In genomic region chr4:118042671-118043320, GRCm38 (mm10) we compare ENCODE assay signal across 14 mouse cellular contexts.
DNase-seq lines count a peak whose midpoint lies in the region; ATAC-seq and TF ChIP-seq lines count a peak whose summit lies in the region.
"Had no signal": no experiment of that assay in that cellular context is flagged by ENCODE, and none has a peak within 500 bp of the region (broad histone marks: within the 10 kb centered on the region; RNA-seq: fewer than 3 reads in every experiment).

No protein-coding gene starts in this region.

- H3K36me3 ChIP-seq in heart, postnatal 0 days (replicated peaks; ENCODE audit: control insufficient read depth, insufficient read depth, low read length) = no peaks in the 10 kb centered on the region
- H3K36me3 ChIP-seq in kidney, embryonic 15.5 days = no peaks in the 10 kb centered on the region
- no peaks in the 10 kb centered on the region for H3K36me3 ChIP-seq in limb, embryonic 12.5 days
- H3K36me3 ChIP-seq: hindbrain, embryonic 13.5 days; liver, embryonic 15.5 days had no signal

- H3K27ac ChIP-seq in heart, postnatal 0 days (ENCODE audit: low read depth) = 0 out of 2 replicates have a peak overlapping the region, but pooled peaks have one; percentile 2
- H3K27ac ChIP-seq in kidney, embryonic 15.5 days = peak overlapping the region; percentile 41; the same call in 1 of the 2 replicates
- H3K27ac ChIP-seq in limb, embryonic 12.5 days = peak overlapping the region; percentile 53; the same call in 1 of the 2 replicates
- H3K27ac ChIP-seq: hindbrain, embryonic 13.5 days; liver, embryonic 15.5 days had no signal

- 56% methylated on average over 7 of the region's 7 CpGs for WGBS in heart, postnatal 0 days
- WGBS in kidney, embryonic 15.5 days = 48% methylated on average over 7 of the region's 7 CpGs
- 25% methylated on average over 7 of the region's 7 CpGs for WGBS in limb, embryonic 12.5 days

- no peak for TF ChIP-seq EP300 in heart, postnatal 0 days (IDR thresholded peaks at IDR 0.05; ENCODE audit: low read depth)

- ATAC-seq in heart, postnatal 0 days (ENCODE audit: insufficient read depth, low read depth) = peak; percentile 79; the same call in 1 of the 2 replicates
- ATAC-seq in kidney, embryonic 15.5 days (replicated peaks; ENCODE audit: low FRiP score) = no peak
- 0 out of 2 replicates have a peak, but pooled peaks have one; percentile 23 for ATAC-seq in limb, embryonic 12.5 days (ENCODE audit: insufficient number of reproducible peaks, insufficient read depth, low FRiP score, low TSS enrichment, low read depth)
- no peak for ATAC-seq in cerebellum, adult (ENCODE audit: insufficient number of reproducible peaks, low FRiP score, low TSS enrichment)
- ATAC-seq: forebrain, embryonic 14.5 days had no signal

- intact Hi-C loops in heart, postnatal 36 days (cut with DNase I) = no loop called here
- intact Hi-C loops in left cerebral cortex, postnatal 10 days (cut with DNase I) = no loop called here

- peak; percentile 61 for DNase-seq in heart, postnatal 0 days (ENCODE audit: low spot score)
- no peak for DNase-seq in heart, postnatal 36 days
- DNase-seq in R1 (ENCODE audit: low read depth, low spot score) = peak; percentile 61
- DNase-seq in left cerebral cortex, postnatal 10 days (ENCODE audit: extremely low spot score in 1 of 2, low spot score in 2 of 2) = no peak
- DNase-seq: B cell, adult 2 months; cerebellum, adult 11 months; cerebellum, postnatal 25 days had no signal

- no peak overlapping the region for H3K4me2 ChIP-seq in heart, postnatal 0 days (ENCODE audit: low read depth, low read length)
- H3K4me2 ChIP-seq in kidney, embryonic 15.5 days = no peak overlapping the region
- H3K4me2 ChIP-seq in limb, embryonic 12.5 days = no peak overlapping the region
- H3K4me2 ChIP-seq: hindbrain, embryonic 13.5 days; liver, embryonic 15.5 days had no signal

- no peak for TF ChIP-seq CTCF in heart, postnatal 0 days (IDR thresholded peaks at IDR 0.05; ENCODE audit: low read depth)

- no peaks in the 10 kb centered on the region for H3K9me3 ChIP-seq in heart, postnatal 0 days (replicated peaks; ENCODE audit: control insufficient read depth, low read length)
- H3K9me3 ChIP-seq in kidney, embryonic 15.5 days (replicated peaks) = no peaks in the 10 kb centered on the region
- H3K9me3 ChIP-seq in limb, embryonic 12.5 days = no peaks in the 10 kb centered on the region
- H3K9me3 ChIP-seq: hindbrain, embryonic 13.5 days; liver, embryonic 15.5 days had no signal

- H3K4me1 ChIP-seq in heart, postnatal 0 days (ENCODE audit: control insufficient read depth, insufficient read depth) = peaks cover 4% of the 10 kb centered on the region; the same call in 1 of the 2 replicates
- H3K4me1 ChIP-seq in kidney, embryonic 15.5 days = peaks cover 48% of the 10 kb centered on the region
- H3K4me1 ChIP-seq in limb, embryonic 12.5 days (replicated peaks) = peaks cover 62% of the 10 kb centered on the region

- H3K27me3 ChIP-seq in heart, postnatal 0 days (ENCODE audit: control insufficient read depth, insufficient read depth, low read length) = no peaks in the 10 kb centered on the region
- no peaks in the 10 kb centered on the region for H3K27me3 ChIP-seq in kidney, embryonic 15.5 days
- H3K27me3 ChIP-seq in limb, embryonic 12.5 days = no peaks in the 10 kb centered on the region
- H3K27me3 ChIP-seq: hindbrain, embryonic 13.5 days; liver, embryonic 15.5 days had no signal

- H3K4me3 ChIP-seq in heart, postnatal 0 days (ENCODE audit: low read depth, low read length) = no peak overlapping the region
- no peak overlapping the region for H3K4me3 ChIP-seq in kidney, embryonic 15.5 days (replicated peaks)
- no peak overlapping the region for H3K4me3 ChIP-seq in limb, embryonic 12.5 days (replicated peaks)
- H3K4me3 ChIP-seq: erythroblast, embryonic 14.5 days; hindbrain, embryonic 13.5 days; liver, embryonic 15.5 days had no signal

- no peak overlapping the region for H3K9ac ChIP-seq in heart, postnatal 0 days (replicated peaks; ENCODE audit: low read depth, low read length)
- H3K9ac ChIP-seq in kidney, embryonic 15.5 days = no peak overlapping the region
- H3K9ac ChIP-seq in limb, embryonic 12.5 days (replicated peaks) = no peak overlapping the region
- H3K9ac ChIP-seq: hindbrain, embryonic 13.5 days; liver, embryonic 15.5 days had no signal

Comparison
In these comparisons a context has a peak if more than half of its experiments do, and no peak if none do; other contexts are left out.
1. DNase-seq: peak in heart, postnatal 0 days (single experiment) and R1 (single experiment); none in heart, postnatal 36 days (0 of 2) and left cerebral cortex, postnatal 10 days (0 of 2).
2. ATAC-seq: peak in heart, postnatal 0 days (single experiment) and limb, embryonic 12.5 days (single experiment); none in kidney, embryonic 15.5 days (single experiment) and cerebellum, adult (single experiment).
3. H3K27ac ChIP-seq: peak in every context shown above with its lines; median percentile 53 in limb, embryonic 12.5 days; 41 in kidney, embryonic 15.5 days; 2 in heart, postnatal 0 days.